In genomic region chr17:25791320-25791842, GRCm38 (mm10) we compare ENCODE assay signal across 8 mouse cellular contexts. TPM values are rescaled to one million over a fixed set of nuclear protein-coding genes. Genes with fewer than 3 reads are reported as not detected.
DNase-seq lines count a peak whose midpoint lies in the region; ATAC-seq and TF ChIP-seq lines count a peak whose summit lies in the region.

No protein-coding gene starts in this region.

- dilution Hi-C loops in CH12.LX (cut with MboI; ENCODE audit: extremely low pct_ligation_motif_present, extremely low pct_unique_long_range_greater_than_20kb, low sequenced_read_pairs), result no loop called here

- no peaks in the 10 kb centered on the region for H3K9me3 ChIP-seq in CH12.LX (replicated peaks; ENCODE audit: low read length)
- no peaks in the 10 kb centered on the region for H3K9me3 ChIP-seq in forebrain, embryonic 13.5 days (replicated peaks)
- no peaks in the 10 kb centered on the region for H3K9me3 ChIP-seq in liver, embryonic 15.5 days (replicated peaks)

- no peak for TF ChIP-seq POLR2A in heart, adult 2 months (IDR thresholded peaks at IDR 0.05; ENCODE audit: insufficient read depth, low read depth, low read length)
- TF ChIP-seq POLR2A in CH12.LX (IDR thresholded peaks at IDR 0.05; ENCODE audit: low read depth, low read length), result no peak

- DNase-seq in heart, adult 2 months, result no peak
- no peak for DNase-seq in heart, postnatal 4 days
- no peak for DNase-seq in CH12.LX (ENCODE audit: extremely low read depth)
- DNase-seq in adrenal gland, postnatal 14 days, result no peak
- no peak for DNase-seq in thymus, postnatal 0 days (ENCODE audit: low spot score)
- DNase-seq in T-cell, adult 2 months (ENCODE audit: low spot score), result no peak

- intact Hi-C loops in heart, adult 2 months (cut with DNase I), result no loop called here

- no peaks in the 10 kb centered on the region for H3K27me3 ChIP-seq in heart, adult 2 months (ENCODE audit: control insufficient read depth, insufficient read depth, low read length)
- no peaks in the 10 kb centered on the region for H3K27me3 ChIP-seq in CH12.LX (replicated peaks)
- H3K27me3 ChIP-seq in forebrain, embryonic 13.5 days, result no peaks in the 10 kb centered on the region
- H3K27me3 ChIP-seq in liver, embryonic 15.5 days, result no peaks in the 10 kb centered on the region

- H3K4me2 ChIP-seq in CH12.LX (ENCODE audit: insufficient read depth, low read depth, poor library complexity, severe bottlenecking), result peak overlapping the region; percentile 71
- peak overlapping the region; percentile 94 for H3K4me2 ChIP-seq in forebrain, embryonic 13.5 days
- peak overlapping the region; percentile 95 for H3K4me2 ChIP-seq in liver, embryonic 15.5 days

- H3K9ac ChIP-seq in heart, adult 2 months (ENCODE audit: low read depth, low read length), result no peak overlapping the region
- peak overlapping the region; percentile 42 for H3K9ac ChIP-seq in CH12.LX (ENCODE audit: insufficient read depth, low read depth)
- H3K9ac ChIP-seq in forebrain, embryonic 13.5 days, result peak overlapping the region; percentile 77
- H3K9ac ChIP-seq in liver, embryonic 15.5 days, result peak overlapping the region; percentile 68

- no peak; the same call in 1 of the 2 replicates for ATAC-seq in forebrain, embryonic 13.5 days
- no peak for ATAC-seq in liver, embryonic 15.5 days (ENCODE audit: insufficient read depth)

- TF ChIP-seq RAD21 in CH12.LX (IDR thresholded peaks at IDR 0.05; ENCODE audit: low read depth, low read length), result no peak

- H3K4me1 ChIP-seq in heart, adult 2 months (ENCODE audit: control insufficient read depth, insufficient read depth, low read length), result peaks cover 12% of the 10 kb centered on the region
- peaks cover 14 to 29% of the 10 kb centered on the region in 2 experiments for H3K4me1 ChIP-seq in CH12.LX (ENCODE audit: control insufficient read depth in 1 of 2, insufficient read depth in 2 of 2)
- peaks cover 58% of the 10 kb centered on the region for H3K4me1 ChIP-seq in forebrain, embryonic 13.5 days
- peaks cover 49% of the 10 kb centered on the region for H3K4me1 ChIP-seq in liver, embryonic 15.5 days (replicated peaks)

- WGBS in heart, adult 2 months, result 26% methylated on average over 19 of the region's 19 CpGs
- WGBS in forebrain, embryonic 13.5 days, result 26% methylated on average over 19 of the region's 19 CpGs
- 33% methylated on average over 19 of the region's 19 CpGs for WGBS in liver, embryonic 15.5 days (ENCODE audit: insufficient replicate concordance)

- TF ChIP-seq CTCF in heart, adult 2 months (IDR thresholded peaks at IDR 0.05), result no peak
- no peak for TF ChIP-seq CTCF in CH12.LX (conservative IDR thresholded peaks at IDR 0.05 in 1 of 2, IDR thresholded peaks at IDR 0.05 in 1 of 2; ENCODE audit: low read depth in 2 of 2, low read length in 2 of 2)

- no peaks in the 10 kb centered on the region for H3K79me2 ChIP-seq in heart, adult 2 months (replicated peaks; ENCODE audit: control insufficient read depth, insufficient read depth, low read length)
- H3K79me2 ChIP-seq in CH12.LX (replicated peaks; ENCODE audit: control insufficient read depth, extremely low read depth, insufficient read depth, poor library complexity, severe bottlenecking), result 0 out of 2 replicates have a peak, but pooled peaks cover 3% of the 10 kb centered on the region

- TF ChIP-seq EP300 in heart, adult 2 months (IDR thresholded peaks at IDR 0.05; ENCODE audit: insufficient read depth, low read depth, low read length), result no peak
- no peak for TF ChIP-seq EP300 in CH12.LX (IDR thresholded peaks at IDR 0.05; ENCODE audit: low read length)

- no peak overlapping the region; the same call in 1 of the 2 replicates for H3K27ac ChIP-seq in heart, adult 2 months
- H3K27ac ChIP-seq in CH12.LX (ENCODE audit: insufficient read depth, low read depth), result no peak overlapping the region
- H3K27ac ChIP-seq in forebrain, embryonic 13.5 days, result peak overlapping the region; percentile 94
- H3K27ac ChIP-seq in liver, embryonic 15.5 days (replicated peaks), result peak overlapping the region; percentile 89

- H3K4me3 ChIP-seq in heart, adult 2 months, result peak overlapping the region; percentile 56
- peak overlapping the region; percentile 67 to 83 (median 76) for H3K4me3 ChIP-seq in CH12.LX (replicated peaks in 1 of 3; ENCODE audit: low read depth in 2 of 3, low read length in 2 of 3, poor library complexity in 1 of 3)
- H3K4me3 ChIP-seq in forebrain, embryonic 13.5 days, result peak overlapping the region; percentile 64
- H3K4me3 ChIP-seq in liver, embryonic 15.5 days (replicated peaks), result peak overlapping the region; percentile 84

- no peaks in the 10 kb centered on the region for H3K36me3 ChIP-seq in heart, adult 2 months (ENCODE audit: control insufficient read depth, insufficient read depth, low read length)
- H3K36me3 ChIP-seq in CH12.LX (replicated peaks in 1 of 2; ENCODE audit: control insufficient read depth in 1 of 2, insufficient read depth in 1 of 2, low read length in 1 of 2), result peaks cover 17 to 50% of the 10 kb centered on the region in 2 experiments
- H3K36me3 ChIP-seq in forebrain, embryonic 13.5 days (ENCODE audit: poor library complexity, severe bottlenecking), result peaks cover 27% of the 10 kb centered on the region
- peaks cover 13% of the 10 kb centered on the region for H3K36me3 ChIP-seq in liver, embryonic 15.5 days (replicated peaks)

- in situ Hi-C loops in CH12.LX (cut with MboI; ENCODE audit: low pct_ligation_motif_present, low pct_unique_long_range_greater_than_20kb, low sequenced_read_pairs), result loop anchor here (10.0 kb wide), 1 partner anchor 57 kb away; the partner anchor contains the start of gene Mslnl

TF ChIP-seq in CH12.LX, 34 proteins besides CTCF, POLR2A, EP300 and RAD21 (continues in another document):
- TF ChIP-seq IRF4 (IDR thresholded peaks at IDR 0.05; ENCODE audit: low read depth, low read length) (no peak), MXI1 (IDR thresholded peaks at IDR 0.05; ENCODE audit: low read depth, low read length) (no peak), UBTF (IDR thresholded peaks at IDR 0.05; ENCODE audit: low read depth, low read length) (no peak), SIN3A (IDR thresholded peaks at IDR 0.05; ENCODE audit: low read length) (no peak)

RNA-seq across cellular contexts. Expression of gene Fam173a, which starts 1.3 kb away (rescaled TPM):
- 10 to 100 TPM; 30.8 to 38.3 TPM for total RNA-seq in heart, adult 2 months (2021)
- polyA plus RNA-seq in heart, adult 2 months (2012; rRNA removed), result 49.7 and 63.6 TPM in 2 replicates
- 10 to 100 TPM; 41.0 to 44.2 TPM for total RNA-seq in heart, postnatal 4 days (2021)
- total RNA-seq in CH12.LX (2012; rRNA removed) (55.0 and 68.3 TPM in 2 replicates), CH12.LX (2014; rRNA removed) (21.9 and 25.5 TPM in 2 replicates)
- 25.5 and 27.8 TPM in 2 replicates for polyA plus RNA-seq in CH12.LX (2012; ENCODE audit: insufficient read length, low read depth)
- 75.5 and 84.8 TPM in 2 replicates for polyA plus RNA-seq in forebrain, embryonic 13.5 days (2015; fragmentation: Nextera tagmentation; extraction: Ambion mirVana)
- polyA plus RNA-seq in liver, embryonic 15.5 days (2015; fragmentation: Nextera tagmentation; extraction: Ambion mirVana), result 54.9 and 59.6 TPM in 2 replicates
- total RNA-seq in adrenal gland, postnatal 14 days (2021), result 55.4 and 60.2 TPM in 2 replicates
- 126 and 131 TPM in 2 replicates for polyA plus RNA-seq in thymus, postnatal 0 days (2015; fragmentation: Nextera tagmentation; extraction: Ambion mirVana)

RNA-seq across cellular contexts. Expression of gene AC134908.4, which starts 4.1 kb away (rescaled TPM):
- not detected for total RNA-seq in heart, adult 2 months (2021)
- polyA plus RNA-seq in heart, adult 2 months (2012; rRNA removed), result not detected in 2 replicates
- 1 to 10 TPM in 1 of 2 experiments, under 1 TPM in 1; 0.86 to 1.2 TPM for total RNA-seq in heart, postnatal 4 days (2021)
- total RNA-seq in CH12.LX (2012; rRNA removed) (not detected in 2 replicates), CH12.LX (2014; rRNA removed) (not detected in 2 replicates)
- not detected in 2 replicates for polyA plus RNA-seq in CH12.LX (2012; ENCODE audit: insufficient read length, low read depth)
- polyA plus RNA-seq in forebrain, embryonic 13.5 days (2015; fragmentation: Nextera tagmentation; extraction: Ambion mirVana), result 1.8 TPM in 1 of 2 replicates, not detected in the other
- polyA plus RNA-seq in liver, embryonic 15.5 days (2015; fragmentation: Nextera tagmentation; extraction: Ambion mirVana), result not detected in 2 replicates
- total RNA-seq in adrenal gland, postnatal 14 days (2021), result not detected in 2 replicates
- not detected in 2 replicates for polyA plus RNA-seq in thymus, postnatal 0 days (2015; fragmentation: Nextera tagmentation; extraction: Ambion mirVana)

RNA-seq across cellular contexts. Expression of gene Ccdc78, which starts 5.0 kb away (rescaled TPM):
- not detected for total RNA-seq in heart, adult 2 months (2021)
- 1.1 TPM in 1 of 2 replicates, not detected in the other for polyA plus RNA-seq in heart, adult 2 months (2012; rRNA removed)
- not detected for total RNA-seq in heart, postnatal 4 days (2021)
- total RNA-seq in CH12.LX (2012; rRNA removed) (0.13 and 0.25 TPM in 2 replicates), CH12.LX (2014; rRNA removed) (0.13 TPM in 1 of 2 replicates, not detected in the other)
- polyA plus RNA-seq in CH12.LX (2012; ENCODE audit: insufficient read length, low read depth), result 0.40 and 0.49 TPM in 2 replicates
- polyA plus RNA-seq in forebrain, embryonic 13.5 days (2015; fragmentation: Nextera tagmentation; extraction: Ambion mirVana), result 0.21 and 0.23 TPM in 2 replicates
- 0.03 and 0.07 TPM in 2 replicates for polyA plus RNA-seq in liver, embryonic 15.5 days (2015; fragmentation: Nextera tagmentation; extraction: Ambion mirVana)
- not detected in 2 replicates for total RNA-seq in adrenal gland, postnatal 14 days (2021)
- polyA plus RNA-seq in thymus, postnatal 0 days (2015; fragmentation: Nextera tagmentation; extraction: Ambion mirVana), result 0.27 and 0.47 TPM in 2 replicates

RNA-seq across cellular contexts. Expression of gene Metrn, which starts 5.6 kb away (rescaled TPM):
- total RNA-seq in heart, adult 2 months (2021), result 10 to 100 TPM; 49.0 to 54.6 TPM
- 43.3 and 47.9 TPM in 2 replicates for polyA plus RNA-seq in heart, adult 2 months (2012; rRNA removed)
- 10 to 100 TPM; 48.4 to 49.3 TPM for total RNA-seq in heart, postnatal 4 days (2021)
- total RNA-seq in CH12.LX (2012; rRNA removed) (49.8 and 50.1 TPM in 2 replicates), CH12.LX (2014; rRNA removed) (18.1 and 23.7 TPM in 2 replicates)
- polyA plus RNA-seq in CH12.LX (2012; ENCODE audit: insufficient read length, low read depth), result 16.9 and 17.7 TPM in 2 replicates
- polyA plus RNA-seq in forebrain, embryonic 13.5 days (2015; fragmentation: Nextera tagmentation; extraction: Ambion mirVana), result 43.7 and 53.7 TPM in 2 replicates
- polyA plus RNA-seq in liver, embryonic 15.5 days (2015; fragmentation: Nextera tagmentation; extraction: Ambion mirVana), result 15.5 and 18.2 TPM in 2 replicates
- 24.7 and 27.3 TPM in 2 replicates for total RNA-seq in adrenal gland, postnatal 14 days (2021)
- 68.5 and 71.6 TPM in 2 replicates for polyA plus RNA-seq in thymus, postnatal 0 days (2015; fragmentation: Nextera tagmentation; extraction: Ambion mirVana)

RNA-seq across cellular contexts. Expression of gene Haghl, which starts 5.9 kb away (rescaled TPM):
- 1 to 10 TPM; 6.4 to 7.7 TPM for total RNA-seq in heart, adult 2 months (2021)
- polyA plus RNA-seq in heart, adult 2 months (2012; rRNA removed), result 19.5 and 23.4 TPM in 2 replicates
- 10 to 100 TPM; 27.8 to 29.4 TPM for total RNA-seq in heart, postnatal 4 days (2021)
- total RNA-seq in CH12.LX (2012; rRNA removed) (14.5 and 16.0 TPM in 2 replicates), CH12.LX (2014; rRNA removed) (7.3 and 7.4 TPM in 2 replicates)
- 7.4 and 7.8 TPM in 2 replicates for polyA plus RNA-seq in CH12.LX (2012; ENCODE audit: insufficient read length, low read depth)
- 108 and 127 TPM in 2 replicates for polyA plus RNA-seq in forebrain, embryonic 13.5 days (2015; fragmentation: Nextera tagmentation; extraction: Ambion mirVana)
- 5.6 and 7.4 TPM in 2 replicates for polyA plus RNA-seq in liver, embryonic 15.5 days (2015; fragmentation: Nextera tagmentation; extraction: Ambion mirVana)
- 21.8 and 27.2 TPM in 2 replicates for total RNA-seq in adrenal gland, postnatal 14 days (2021)
- 55.2 and 60.5 TPM in 2 replicates for polyA plus RNA-seq in thymus, postnatal 0 days (2015; fragmentation: Nextera tagmentation; extraction: Ambion mirVana)

Comparison
In these comparisons a context has a peak if more than half of its experiments do, and no peak if none do; other contexts are left out.
1. H3K27ac ChIP-seq: peak in forebrain, embryonic 13.5 days (single experiment) and liver, embryonic 15.5 days (single experiment); none in heart, adult 2 months (single experiment) and CH12.LX (single experiment).
2. Peak in every context shown above with its lines, with median percentiles within 50 percentile points of each other: H3K4me3 ChIP-seq and H3K4me2 ChIP-seq.